Mouse (Mus musculus): ENCODE measurements around the gene Unc5a.

DNA sequence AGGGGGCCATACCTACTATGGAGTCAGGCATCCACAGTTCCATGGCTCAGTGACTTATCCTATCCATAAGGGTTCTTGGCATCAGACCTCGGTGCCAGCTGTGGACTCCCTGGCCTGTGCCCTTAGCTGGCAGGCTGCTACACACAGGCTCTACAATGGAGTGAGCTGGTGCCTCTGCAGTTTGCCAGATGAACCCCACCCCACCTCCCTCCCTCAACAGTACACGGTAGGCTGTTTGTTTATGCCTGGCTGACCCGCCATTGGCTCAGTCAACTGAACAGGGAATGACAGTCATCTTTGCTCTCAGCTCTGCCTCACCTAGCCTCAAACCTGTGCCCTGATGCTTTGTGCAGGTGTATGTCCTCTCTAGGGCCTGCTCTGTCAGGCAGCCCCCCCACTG lies 26.3 kb downstream of the Unc5a start:
- TF ChIP-seq CTCF (conservative IDR thresholded peaks at IDR 0.05; ENCODE audit: low read length) (no peak), NANOG (IDR thresholded peaks at IDR 0.05; ENCODE audit: borderline replicate concordance, low read length) (no peak), POU5F1 (IDR thresholded peaks at IDR 0.05; ENCODE audit: borderline replicate concordance, low read length) (no peak)

All from E14TG2a.4 (cell line).